Mouse (Mus musculus) lung, embryonic 15.5 days (tissue): ENCODE data around the gene Lrg1. TPM values are rescaled to one million over a fixed set of nuclear protein-coding genes. Genes with fewer than 3 reads are reported as not detected.
A peak's percentile ranks its signal among the peaks of the same experiment; 100 is the strongest.

Experiments
- ATAC-seq: fragments of 200-750 bp; cut with Nextera tagmentation; 2 replicates; pipeline ENCODE4 v1.8.0; 2017; ENCODE audit warnings: moderate number of reproducible peaks, borderline replicate concordance; ENCODE audit not compliant: low FRiP score, low TSS enrichment; ENCODE audit errors: extremely low read depth
- H3K27ac ChIP-seq: fragments of 300-500 bp; sonication (generic); 2 replicates; pipeline ENCODE4 v1.5.1; 2015; ENCODE audit warnings: moderate library complexity, mild to moderate bottlenecking, inconsistent platforms
- H3K27me3 ChIP-seq: fragments of 300-500 bp; sonication (generic); 2 replicates; pipeline ENCODE4 v1.6.1; 2015; ENCODE audit warnings: inconsistent platforms
- H3K36me3 ChIP-seq: fragments of 300-500 bp; sonication (generic); 2 replicates; pipeline ENCODE4 v1.6.1; 2015; ENCODE audit warnings: inconsistent platforms
- H3K4me1 ChIP-seq: fragments of 300-500 bp; sonication (generic); 2 replicates; pipeline ENCODE4 v1.6.1; 2015; ENCODE audit warnings: inconsistent platforms
- H3K4me2 ChIP-seq: fragments of 300-500 bp; sonication (generic); 2 replicates; pipeline ENCODE4 v1.6.1; 2015; ENCODE audit warnings: inconsistent platforms, mild to moderate bottlenecking, moderate library complexity
- H3K4me3 ChIP-seq: fragments of 300-500 bp; sonication (generic); 2 replicates; pipeline ENCODE4 v1.5.1; 2015; ENCODE audit warnings: mild to moderate bottlenecking, inconsistent platforms
- H3K9ac ChIP-seq: fragments of 300-500 bp; sonication (generic); 2 replicates; pipeline ENCODE4 v1.6.1; 2015; ENCODE audit warnings: inconsistent platforms
- H3K9me3 ChIP-seq: fragments of 300-500 bp; sonication (generic); 2 replicates; pipeline ENCODE4 v1.6.1; 2016; ENCODE audit warnings: inconsistent platforms
- WGBS: fragments of 180-500 bp; shearing (Covaris S2); methylation state at CpG from one replicate; pipeline ENCODE4 v1.1.7; 2015; 5-methylcytosine and 5-hydroxymethylcytosine counted together
- polyA plus RNA-seq: library from polyadenylated mRNA; unstranded; fragments of >200 nt; fragmentation: Nextera tagmentation; extraction: Ambion mirVana; gene quantifications from 2 replicates; pipeline ENCODE4 v1.2.1, GENCODE M21; 2015

Lrg1 gene
- polyA plus RNA-seq: 0.55 TPM in 2 replicates

DNA sequence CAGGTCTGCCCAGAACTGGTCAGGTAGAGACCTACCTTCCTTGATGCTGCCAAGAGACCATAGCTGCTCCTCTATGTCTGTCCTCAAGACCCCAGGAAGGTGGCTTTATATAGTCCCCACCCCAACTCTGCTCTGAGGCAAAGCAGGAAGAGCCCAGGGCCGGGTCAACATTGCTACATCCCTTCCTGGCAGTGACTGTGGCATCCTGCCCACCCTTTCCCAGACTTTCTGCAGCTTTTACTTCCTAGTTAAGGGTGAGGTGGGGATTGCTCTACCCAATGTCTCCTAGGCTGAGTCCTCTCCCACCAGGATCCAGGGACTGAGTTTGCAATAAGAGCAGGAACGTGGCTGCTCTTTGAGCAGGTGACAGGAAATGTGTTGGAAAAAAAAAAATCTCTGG lies at the start of gene Lrg1:
Gene Lrg1, minus strand, starts transcription at position 176 of the 400 bp plus-strand sequence.
- Histone ChIP-seq H3K27ac (no peak within 1 kb of the TSS), H3K4me2 (no peak within 1 kb of the TSS), H3K4me3 (no peak within 1 kb of the TSS), H3K27me3 (peaks cover 82% of the 10 kb centered on the region), H3K9ac (no peak within 1 kb of the TSS), H3K9me3 (peaks cover 8% of the 10 kb centered on the region; the same call in 1 of the 2 replicates), H3K4me1 (peaks cover 25% of the 10 kb centered on the region), H3K36me3 (no peaks in the 10 kb centered on the region)
- 35% methylated on average over 2 of the region's 2 CpGs for WGBS
- no peak for ATAC-seq

GRCm38 (mm10) chr17:56171456-56171855 lies 49.7 kb upstream of the Lrg1 start:
- H3K27ac ChIP-seq: no peak overlapping the region
- ATAC-seq: no peak
- H3K9me3 ChIP-seq: no peaks in the 10 kb centered on the region
- no peak overlapping the region for H3K4me3 ChIP-seq
- H3K36me3 ChIP-seq: peaks cover 11% of the 10 kb centered on the region
- peaks cover 8% of the 10 kb centered on the region; the same call in 1 of the 2 replicates for H3K4me1 ChIP-seq
- H3K27me3 ChIP-seq: no peaks in the 10 kb centered on the region
- WGBS: 58% methylated on average over 9 of the region's 9 CpGs
- no peak overlapping the region for H3K9ac ChIP-seq
- H3K4me2 ChIP-seq: no peak overlapping the region

- Histone ChIP-seq H3K27ac (peak overlapping the region; percentile 69), H3K9me3 (no peaks in the 10 kb centered on the region), H3K4me3 (no peak overlapping the region), H3K4me1 (peaks cover 8% of the 10 kb centered on the region; the same call in 1 of the 2 replicates), H3K27me3 (no peaks in the 10 kb centered on the region), H3K4me2 (0 out of 2 replicates have a peak overlapping the region, but pooled peaks have one; percentile 13), H3K9ac (no peak overlapping the region), H3K36me3 (peaks cover 5% of the 10 kb centered on the region; the same call in 1 of the 2 replicates)
- no peak for ATAC-seq
- 48% methylated on average over 10 of the region's 10 CpGs for WGBS
These were observed 48.8 kb upstream of the Lrg1 start for GRCm38 (mm10) chr17:56170636-56171035.

DNA sequence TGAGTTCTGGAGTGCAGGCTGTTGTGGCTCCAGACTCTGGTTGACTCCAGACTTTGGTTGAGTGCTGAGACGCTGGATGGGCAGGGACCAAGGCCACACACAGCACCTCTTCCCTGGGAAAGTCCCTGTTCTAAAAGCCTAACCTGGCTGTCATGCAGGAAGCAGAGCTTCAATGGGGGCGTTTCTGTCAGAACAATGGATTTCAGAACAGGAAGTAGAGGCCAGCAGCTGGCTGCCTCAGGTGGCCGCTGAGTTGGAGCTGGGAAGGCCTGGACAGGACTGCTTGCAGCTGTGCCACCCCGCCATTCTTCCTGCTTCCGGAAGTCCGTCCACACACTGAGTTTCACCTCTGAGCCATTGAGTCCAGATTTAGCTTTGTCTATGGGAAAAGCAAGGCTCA lies 48.0 kb upstream of the Lrg1 start:
- H3K27ac ChIP-seq: peak overlapping the region; percentile 69
- H3K4me1 ChIP-seq: peaks cover 8% of the 10 kb centered on the region; the same call in 1 of the 2 replicates
- no peak overlapping the region for H3K4me3 ChIP-seq
- H3K36me3 ChIP-seq: no peaks in the 10 kb centered on the region
- ATAC-seq: peak; percentile 64; the same call in 1 of the 2 replicates
- peak overlapping the region; percentile 13; the same call in 1 of the 2 replicates for H3K4me2 ChIP-seq
- WGBS: 58% methylated on average over 6 of the region's 6 CpGs
- no peaks in the 10 kb centered on the region for H3K9me3 ChIP-seq
- no peak overlapping the region for H3K9ac ChIP-seq
- no peaks in the 10 kb centered on the region for H3K27me3 ChIP-seq

GRCm38 (mm10) chr17:56165671-56166070 lies 43.9 kb upstream of the Lrg1 start:
- Histone ChIP-seq H3K27ac (no peak overlapping the region), H3K4me2 (no peak overlapping the region), H3K27me3 (no peaks in the 10 kb centered on the region), H3K4me1 (peaks cover 26% of the 10 kb centered on the region), H3K9me3 (no peaks in the 10 kb centered on the region), H3K36me3 (no peaks in the 10 kb centered on the region), H3K4me3 (no peak overlapping the region), H3K9ac (no peak overlapping the region)
- WGBS: 50% methylated on average over 11 of the region's 11 CpGs
- no peak for ATAC-seq

DNA sequence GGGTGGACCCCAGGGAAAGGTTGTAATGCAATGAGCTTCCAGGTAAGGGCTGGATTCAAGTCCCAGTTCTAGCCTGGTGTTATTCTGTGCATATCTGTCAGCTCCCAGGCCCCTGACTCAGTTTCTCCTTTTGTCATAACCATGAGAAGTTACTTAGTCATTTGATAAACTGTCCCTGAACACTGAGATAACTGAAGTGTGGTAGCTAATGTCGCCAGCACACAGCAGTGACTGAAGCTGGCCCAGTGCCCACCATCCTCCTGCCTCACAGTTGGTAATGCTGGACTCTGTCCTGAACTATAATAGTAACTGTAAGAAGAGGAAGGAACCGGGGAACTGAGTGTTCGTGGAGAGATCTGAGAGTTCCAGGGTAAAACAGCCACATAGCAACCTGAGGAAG lies 42.7 kb upstream of the Lrg1 start:
- peaks cover 21% of the 10 kb centered on the region for H3K4me1 ChIP-seq
- no peak overlapping the region for H3K27ac ChIP-seq
- no peak overlapping the region for H3K9ac ChIP-seq
- H3K9me3 ChIP-seq: no peaks in the 10 kb centered on the region
- ATAC-seq: no peak
- peaks cover under 1% of the 10 kb centered on the region; the same call in 1 of the 2 replicates for H3K27me3 ChIP-seq
- H3K4me2 ChIP-seq: no peak overlapping the region
- H3K4me3 ChIP-seq: no peak overlapping the region
- 71% methylated on average over 3 of the region's 3 CpGs for WGBS
- no peaks in the 10 kb centered on the region for H3K36me3 ChIP-seq

DNA sequence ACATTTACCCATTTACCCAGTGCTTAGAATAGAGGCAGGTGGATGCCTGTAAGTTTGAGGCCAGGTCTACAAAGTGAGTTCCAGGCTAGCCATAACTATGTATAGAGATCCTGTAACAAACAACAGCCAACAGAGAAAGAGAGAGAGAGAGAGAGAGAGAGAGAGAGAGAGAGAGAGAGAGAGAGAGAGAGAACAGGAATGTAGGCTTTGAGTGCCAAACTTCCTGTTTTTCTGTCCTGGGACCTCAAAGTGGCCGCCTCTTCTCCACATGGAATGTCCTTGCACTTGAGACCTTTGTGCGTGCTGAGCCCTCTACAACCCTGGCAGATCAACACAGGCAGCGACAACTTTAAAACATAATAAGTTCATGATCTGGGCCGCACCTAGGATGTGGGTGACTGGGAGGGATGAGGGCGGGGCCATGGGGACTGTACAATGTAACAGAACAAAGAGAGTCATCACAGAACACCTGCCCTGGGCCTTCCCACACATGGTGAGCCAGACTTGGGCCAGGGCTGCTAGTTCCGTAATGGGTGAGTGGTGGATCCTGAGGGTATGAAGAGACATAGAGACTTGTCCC lies 41.8 kb upstream of the Lrg1 start:
- H3K27ac ChIP-seq: no peak overlapping the region
- H3K4me1 ChIP-seq: peaks cover 21% of the 10 kb centered on the region
- H3K36me3 ChIP-seq: no peaks in the 10 kb centered on the region
- no peak for ATAC-seq
- peak overlapping the region; percentile 49 for H3K4me3 ChIP-seq
- no peak overlapping the region; the same call in 1 of the 2 replicates for H3K9ac ChIP-seq
- peaks cover 7% of the 10 kb centered on the region for H3K27me3 ChIP-seq
- H3K9me3 ChIP-seq: no peaks in the 10 kb centered on the region
- WGBS: 58% methylated on average over 6 of the region's 6 CpGs
- peak overlapping the region; percentile 71 for H3K4me2 ChIP-seq

GRCm38 (mm10) chr17:56162231-56162774 lies 40.5 kb upstream of the Lrg1 start, which contains the start of gene Tnfaip8l1:
Gene Tnfaip8l1, plus strand, starts transcription at chr17:56162477.
- Histone ChIP-seq H3K27ac (peak within 1 kb of the TSS; percentile 36), H3K9ac (peak within 1 kb of the TSS; percentile 42), H3K4me1 (peaks cover 21% of the 10 kb centered on the region), H3K4me2 (peak within 1 kb of the TSS; percentile 71), H3K27me3 (peaks cover 16% of the 10 kb centered on the region), H3K36me3 (no peaks in the 10 kb centered on the region), H3K4me3 (peak within 1 kb of the TSS; percentile 49), H3K9me3 (no peaks in the 10 kb centered on the region)
- WGBS: under 1% methylated on average over 30 of the region's 30 CpGs
- ATAC-seq: peak; percentile 97

GRCm38 (mm10) chr17:56159729-56160128 lies 37.9 kb upstream of the Lrg1 start:
- Histone ChIP-seq H3K4me3 (no peak overlapping the region), H3K27ac (no peak overlapping the region), H3K9ac (no peak overlapping the region), H3K4me2 (no peak overlapping the region), H3K9me3 (no peaks in the 10 kb centered on the region), H3K4me1 (peaks cover 21% of the 10 kb centered on the region), H3K36me3 (no peaks in the 10 kb centered on the region), H3K27me3 (peaks cover 39% of the 10 kb centered on the region)
- WGBS: 1% methylated on average over 9 of the region's 9 CpGs
- no peak for ATAC-seq

DNA sequence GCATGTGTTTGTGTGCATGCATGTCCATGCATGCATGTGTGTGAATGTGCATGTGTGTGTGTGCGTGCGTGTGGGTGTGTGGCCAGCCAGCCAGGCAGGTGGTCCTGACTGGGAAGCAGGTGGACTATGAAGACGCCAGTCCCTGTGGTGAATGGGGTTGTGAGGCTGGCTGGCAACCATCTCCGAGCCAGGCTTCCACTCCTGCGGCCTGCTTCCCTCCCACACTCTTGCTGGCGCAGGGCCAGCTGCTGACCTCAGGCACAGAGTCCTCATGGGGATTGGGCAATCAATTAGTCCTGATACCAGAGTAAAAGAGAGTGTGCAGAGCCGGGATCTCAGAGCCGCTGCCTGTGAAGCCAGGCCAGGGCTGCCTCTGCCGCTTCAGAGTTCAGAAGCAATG lies 31.8 kb upstream of the Lrg1 start:
- no peak overlapping the region for H3K27ac ChIP-seq
- H3K27me3 ChIP-seq: peaks cover 73% of the 10 kb centered on the region
- H3K9me3 ChIP-seq: no peaks in the 10 kb centered on the region
- H3K4me2 ChIP-seq: no peak overlapping the region
- H3K4me1 ChIP-seq: peaks cover 9% of the 10 kb centered on the region; the same call in 1 of the 2 replicates
- no peak overlapping the region for H3K4me3 ChIP-seq
- H3K36me3 ChIP-seq: no peaks in the 10 kb centered on the region
- WGBS: 27% methylated on average over 9 of the region's 9 CpGs
- no peak overlapping the region for H3K9ac ChIP-seq
- peak; percentile 61 for ATAC-seq

- Histone ChIP-seq H3K4me2 (no peak overlapping the region), H3K27me3 (peaks cover 78% of the 10 kb centered on the region), H3K4me1 (peaks cover 11% of the 10 kb centered on the region; the same call in 1 of the 2 replicates), H3K36me3 (no peaks in the 10 kb centered on the region), H3K4me3 (no peak overlapping the region), H3K9ac (no peak overlapping the region), H3K9me3 (no peaks in the 10 kb centered on the region), H3K27ac (no peak overlapping the region)
- WGBS: 43% methylated on average over 2 of the region's 2 CpGs
- ATAC-seq: no peak
These were observed 28.1 kb upstream of the Lrg1 start for GRCm38 (mm10) chr17:56149897-56150296.
